Mouse (Mus musculus) MEL (cell line): ENCODE data around the gene Unc13b. TPM values are rescaled to one million over a fixed set of nuclear protein-coding genes. Genes with fewer than 3 reads are reported as not detected.

ENCODE experiments used
- DNase-seq: peaks from one replicate; pipeline ENCODE4 v3.0.0; 2011; ENCODE audit warnings: low read depth, low spot score
- H3K27ac ChIP-seq: 2 replicates; pipeline ENCODE4 v1.5.1; 2012; ENCODE audit warnings: low read depth, mild to moderate bottlenecking, control low read depth, low read length, moderate library complexity; ENCODE audit not compliant: control insufficient read depth
- H3K27me3 ChIP-seq, 2 experiments: fragments of 150-350 bp in 1 of 2; sonication (generic) in 1 of 2; 2 replicates each; pipeline ENCODE4 v1.6.1; 2012; ENCODE audit warnings: low read length in 2 of 2, mild to moderate bottlenecking in 2 of 2, improper control_type of control experiment in 1 of 2, moderate library complexity in 1 of 2; ENCODE audit not compliant: insufficient read depth in 2 of 2, control insufficient read depth in 1 of 2
- H3K36me3 ChIP-seq, 2 experiments: 2 replicates each; pipeline ENCODE4 v1.6.1; 2012 to 2014; ENCODE audit warnings: low read length in 2 of 2, improper control_type of control experiment in 1 of 2, inconsistent platforms in 1 of 2, mild to moderate bottlenecking in 1 of 2; ENCODE audit not compliant: insufficient read depth in 2 of 2, control insufficient read depth in 1 of 2
- H3K4me1 ChIP-seq, 2 experiments: fragments of 150-350 bp in 1 of 2; sonication (generic) in 1 of 2; 2 replicates each; pipeline ENCODE4 v1.6.1; 2012; ENCODE audit warnings: low read length in 2 of 2, improper control_type of control experiment in 1 of 2, mild to moderate bottlenecking in 1 of 2; ENCODE audit not compliant: insufficient read depth in 2 of 2, control insufficient read depth in 1 of 2
- H3K4me3 ChIP-seq, 2 experiments: fragments of 150-350 bp in 1 of 2; sonication (generic) in 1 of 2; 2 replicates each; pipeline ENCODE4 v1.5.1; 2012; ENCODE audit warnings: low read depth in 2 of 2, low read length in 2 of 2, mild to moderate bottlenecking in 2 of 2, moderate library complexity in 2 of 2, control low read depth in 1 of 2, improper control_type of control experiment in 1 of 2; ENCODE audit not compliant: control insufficient read depth in 1 of 2, insufficient read depth in 1 of 2
- H3K79me2 ChIP-seq: 2 replicates; pipeline ENCODE4 v1.6.1; 2012; ENCODE audit warnings: mild to moderate bottlenecking, low read length, moderate library complexity; ENCODE audit not compliant: control insufficient read depth, poor library complexity, insufficient read depth
- H3K9ac ChIP-seq: 2 replicates; pipeline ENCODE4 v1.6.1; 2012; ENCODE audit warnings: low read depth, mild to moderate bottlenecking, control low read depth, low read length, moderate library complexity; ENCODE audit not compliant: control insufficient read depth, poor library complexity, severe bottlenecking
- H3K9me3 ChIP-seq: fragments of 150-350 bp; sonication (generic); replicated peaks from 2 replicates; pipeline ENCODE4 v1.6.1; 2012; ENCODE audit warnings: mild to moderate bottlenecking, low read length, improper control_type of control experiment, moderate library complexity; ENCODE audit not compliant: insufficient read depth
- BHLHE40 ChIP-seq: IDR thresholded peaks from 2 replicates; pipeline ENCODE4 v1.6.1; 2012; ENCODE audit warnings: low read depth, mild to moderate bottlenecking, inconsistent platforms, low read length, improper control_type of control experiment, borderline replicate concordance
- CHD1 ChIP-seq: IDR thresholded peaks from 2 replicates; pipeline ENCODE4 v1.6.1; 2012; ENCODE audit warnings: low read depth, mild to moderate bottlenecking, inconsistent platforms, low read length, improper control_type of control experiment
- CTCF ChIP-seq, 3 experiments: IDR thresholded peaks in 2 of 3; conservative IDR thresholded peaks in 1 of 3; 2 replicates each; pipeline ENCODE4 v1.5.1; 2011 to 2012; ENCODE audit warnings: low read length in 3 of 3, low read depth in 2 of 3, mild to moderate bottlenecking in 2 of 3, improper control_type of control experiment in 1 of 3, inconsistent platforms in 1 of 3, mixed read lengths in 1 of 3, moderate library complexity in 1 of 3; ENCODE audit not compliant: control insufficient read depth in 1 of 3, insufficient read depth in 1 of 3, poor library complexity in 1 of 3, severe bottlenecking in 1 of 3
- EP300 ChIP-seq, 2 experiments: IDR thresholded peaks; 2 replicates each; pipeline ENCODE4 v1.6.1; 2011; ENCODE audit warnings: improper control_type of control experiment in 2 of 2, low read length in 2 of 2, low read depth in 1 of 2, mild to moderate bottlenecking in 1 of 2
- GATA1 ChIP-seq: IDR thresholded peaks from 2 replicates; pipeline ENCODE4 v1.6.1; 2011; ENCODE audit warnings: low read depth, low read length, improper control_type of control experiment
- MAFK ChIP-seq: IDR thresholded peaks from 2 replicates; pipeline ENCODE4 v1.6.1; 2011; ENCODE audit warnings: low read depth, mild to moderate bottlenecking, low read length, improper control_type of control experiment, borderline replicate concordance
- MEF2A ChIP-seq: IDR thresholded peaks from 2 replicates; pipeline ENCODE4 v1.6.1; 2014; ENCODE audit warnings: low read depth, mild to moderate bottlenecking, inconsistent platforms, low read length, improper control_type of control experiment; ENCODE audit not compliant: poor library complexity, insufficient replicate concordance, severe bottlenecking; ENCODE audit errors: extremely low read depth
- MXI1 ChIP-seq: IDR thresholded peaks from 2 replicates; pipeline ENCODE4 v1.6.1; 2011; ENCODE audit warnings: mild to moderate bottlenecking, low read depth, low read length, improper control_type of control experiment
- POLR2AphosphoS2 ChIP-seq: IDR thresholded peaks from 2 replicates; pipeline ENCODE4 v1.6.1; 2011; ENCODE audit warnings: low read length, improper control_type of control experiment
- RAD21 ChIP-seq: IDR thresholded peaks from 2 replicates; pipeline ENCODE4 v1.6.1; 2011; ENCODE audit warnings: mild to moderate bottlenecking, low read depth, low read length, improper control_type of control experiment
- SMC3 ChIP-seq: IDR thresholded peaks from 2 replicates; pipeline ENCODE4 v1.6.1; 2011; ENCODE audit warnings: low read depth, low read length, improper control_type of control experiment
- TAL1 ChIP-seq: IDR thresholded peaks from 2 replicates; pipeline ENCODE4 v1.6.1; 2012; ENCODE audit warnings: mild to moderate bottlenecking, inconsistent platforms, low read length, moderate library complexity, mixed read lengths
- TBP ChIP-seq: IDR thresholded peaks from 2 replicates; pipeline ENCODE4 v1.8.0; 2011; ENCODE audit warnings: low read depth, low read length, improper control_type of control experiment
- UBTF ChIP-seq: IDR thresholded peaks from 2 replicates; pipeline ENCODE4 v1.6.1; 2012; ENCODE audit warnings: low read depth, mild to moderate bottlenecking, inconsistent platforms, low read length, improper control_type of control experiment, moderate library complexity, borderline replicate concordance; ENCODE audit not compliant: insufficient read depth
- USF1 ChIP-seq: IDR thresholded peaks from 2 replicates; pipeline ENCODE4 v1.6.1; 2014; ENCODE audit warnings: low read depth, mild to moderate bottlenecking, inconsistent platforms, low read length, improper control_type of control experiment, moderate library complexity
- USF2 ChIP-seq, 2 experiments: IDR thresholded peaks; 2 replicates each; pipeline ENCODE4 v1.6.1; 2011 to 2012; ENCODE audit warnings: improper control_type of control experiment in 2 of 2, low read length in 2 of 2, borderline replicate concordance in 1 of 2, inconsistent platforms in 1 of 2, low read depth in 1 of 2, mild to moderate bottlenecking in 1 of 2; ENCODE audit not compliant: insufficient read depth in 1 of 2
- ZC3H11A ChIP-seq: IDR thresholded peaks from 2 replicates; pipeline ENCODE4 v1.6.1; 2012; ENCODE audit warnings: low read depth, mild to moderate bottlenecking, inconsistent platforms, low read length, improper control_type of control experiment
- ZMIZ1 ChIP-seq: IDR thresholded peaks from 2 replicates; pipeline ENCODE4 v1.6.1; 2012; ENCODE audit warnings: low read depth, mild to moderate bottlenecking, inconsistent platforms, low read length, improper control_type of control experiment, moderate library complexity
- polyA plus RNA-seq, 2 experiments: library from polyadenylated mRNA; stranded (reverse) in 1 of 2; unstranded in 1 of 2; fragments of >175 nt in 1 of 2; fragments of >200 nt in 1 of 2; gene quantifications; 2 replicates each; pipeline versions ENCODE4 v1.2.1 to v1.2.4; 2012; ENCODE audit warnings: low replicate concordance in 2 of 2, low read depth in 1 of 2; ENCODE audit not compliant: insufficient read length in 2 of 2, insufficient read depth in 1 of 2, missing spikeins in 1 of 2
- total RNA-seq: library from RNA; depleted of rRNA; stranded (reverse); fragments of 300-350 nt; gene quantifications from 2 replicates; pipeline ENCODE4 v1.2.3, GENCODE M21; 2012

Unc13b gene
- total and polyA plus RNA-seq, 3 experiments = 5.4 to 9.6 TPM; not detected in 1

- no peak for DNase-seq
- Histone ChIP-seq H3K4me1 (peaks cover 3 to 7% of the 10 kb centered on the region in 2 experiments; a peak in 3 of 4 replicates), H3K27ac (no peak overlapping the region), H3K9me3 (no peaks in the 10 kb centered on the region), H3K36me3 (peaks cover 0 to 10% of the 10 kb centered on the region in 2 experiments; a peak in 2 of 4 replicates), H3K9ac (no peak overlapping the region), H3K4me3 (no peak overlapping the region), H3K27me3 (no peaks in the 10 kb centered on the region), H3K79me2 (no peaks in the 10 kb centered on the region; the same call in 1 of the 2 replicates)
- TF ChIP-seq MEF2A (no peak), TAL1 (no peak), CHD1 (no peak), CTCF (IDR thresholded peaks at IDR 0.05 in 2 of 3, conservative IDR thresholded peaks at IDR 0.05 in 1 of 3; ENCODE audit: control insufficient read depth in 1 of 3, insufficient read depth in 1 of 3, low read depth in 2 of 3, low read length in 3 of 3, poor library complexity in 1 of 3, severe bottlenecking in 1 of 3) (no peak), USF2 (IDR thresholded peaks at IDR 0.05; ENCODE audit: borderline replicate concordance in 1 of 2, insufficient read depth in 1 of 2, low read depth in 1 of 2, low read length in 2 of 2) (no peak), MAFK (no peak), ZC3H11A (no peak), UBTF (no peak), ZMIZ1 (no peak), EP300 (IDR thresholded peaks at IDR 0.05; ENCODE audit: low read depth in 1 of 2, low read length in 2 of 2) (no peak)
Measured at GRCm38 (mm10) chr4:43060286-43060685, 1.5 kb downstream of the Unc13b start.

GRCm38 (mm10) chr4:43065471-43065870 is 6.7 kb downstream of the Unc13b start:
- H3K9me3 ChIP-seq = no peaks in the 10 kb centered on the region

More at GRCm38 (mm10) chr4:43065471-43065870, 6.7 kb downstream of the Unc13b start:
- Histone ChIP-seq H3K36me3 (no peaks in the 10 kb centered on the region), H3K4me3 (no peak overlapping the region), H3K27ac (no peak overlapping the region), H3K79me2 (no peaks in the 10 kb centered on the region), H3K4me1 (no peaks in the 10 kb centered on the region), H3K9ac (no peak overlapping the region), H3K27me3 (no peaks in the 10 kb centered on the region)
- TF ChIP-seq CHD1 = no peak
- TF ChIP-seq USF1 = no peak
- no peak for TF ChIP-seq POLR2AphosphoS2
- TF ChIP-seq RAD21 = peak; percentile 4
- peak in 1 of 3 experiments; percentile 24; a peak in 1 of 6 replicates for TF ChIP-seq CTCF (IDR thresholded peaks at IDR 0.05 in 2 of 3, conservative IDR thresholded peaks at IDR 0.05 in 1 of 3; ENCODE audit: control insufficient read depth in 1 of 3, insufficient read depth in 1 of 3, low read depth in 2 of 3, low read length in 3 of 3, poor library complexity in 1 of 3, severe bottlenecking in 1 of 3)
- TF ChIP-seq BHLHE40 = no peak
- peak; percentile 23; the same call in 1 of the 2 replicates for TF ChIP-seq SMC3
- TF ChIP-seq MXI1 = no peak
- TF ChIP-seq TBP = no peak
- no peak for TF ChIP-seq GATA1
- DNase-seq = peak; percentile 64
